Mouse (Mus musculus) bone marrow macrophage, adult 2 months (primary cell): ENCODE measurements around the gene Slc22a15.

Experiments
- CTCF ChIP-seq: IDR thresholded peaks from 2 replicates; pipeline ENCODE4 v1.5.1; 2012; ENCODE audit warnings: low read depth, mild to moderate bottlenecking, low read length, moderate library complexity
- POLR2A ChIP-seq: IDR thresholded peaks from 2 replicates; pipeline ENCODE4 v1.6.1; 2012; ENCODE audit warnings: mild to moderate bottlenecking, low read depth, low read length, borderline replicate concordance

DNA sequence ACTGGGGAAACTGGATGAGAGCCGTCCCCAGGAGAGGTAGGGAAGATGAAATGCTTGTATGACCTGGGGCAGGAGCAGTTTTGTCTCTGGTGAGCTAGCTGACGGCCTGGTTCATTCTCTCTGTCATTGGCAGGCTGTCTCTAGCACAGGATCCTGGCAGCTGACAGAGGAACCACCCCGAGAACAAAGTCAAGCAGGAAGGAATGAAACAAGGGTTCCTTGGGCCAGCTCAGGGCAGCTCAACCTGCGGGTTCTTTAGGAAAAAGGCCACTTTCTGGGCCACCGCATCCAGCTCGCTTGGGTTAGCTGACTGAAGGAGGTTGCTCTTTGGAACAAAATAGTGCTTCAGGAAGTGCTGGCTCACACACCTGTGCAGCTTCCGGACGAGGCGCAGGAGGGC, 109.5 kb downstream of the Slc22a15 start:
- TF ChIP-seq POLR2A (no peak), CTCF (no peak)
